Mouse (Mus musculus) testis, adult 2 months (tissue): Measurements from ENCODE around the gene Hist1h3d.

ENCODE experiments used
- CTCF ChIP-seq: fragments of 200-500 bp; IDR thresholded peaks from 2 replicates; pipeline ENCODE4 v1.5.1; 2012; ENCODE audit warnings: low read depth, mild to moderate bottlenecking, inconsistent platforms, low read length, moderate library complexity; ENCODE audit not compliant: control insufficient read depth, insufficient read depth, insufficient replicate concordance
- POLR2A ChIP-seq: fragments of 200-500 bp; IDR thresholded peaks from 2 replicates; pipeline ENCODE4 v1.6.1; 2012; ENCODE audit warnings: low read depth, mild to moderate bottlenecking, inconsistent platforms, low read length, moderate library complexity; ENCODE audit not compliant: control insufficient read depth

GRCm38 (mm10) chr13:23529480-23530165 lies 45.9 kb upstream of the Hist1h3d start:
- TF ChIP-seq CTCF, result no peak
- TF ChIP-seq POLR2A, result no peak
